Mouse (Mus musculus) thymus, adult 2 months (tissue): ENCODE measurements around the gene Syt3.

Experiments
- CTCF ChIP-seq: fragments of 200-500 bp; IDR thresholded peaks from 2 replicates; pipeline ENCODE4 v1.5.1; 2012; ENCODE audit warnings: mild to moderate bottlenecking, control low read depth, low read length, moderate library complexity, borderline replicate concordance; ENCODE audit not compliant: control insufficient read depth, poor library complexity, insufficient read depth; ENCODE audit errors: extremely low read depth
- POLR2A ChIP-seq: fragments of 200-500 bp; IDR thresholded peaks from 2 replicates; pipeline ENCODE4 v1.6.1; 2012; ENCODE audit warnings: mild to moderate bottlenecking, low read length, control low read depth, moderate library complexity; ENCODE audit not compliant: control insufficient read depth, poor library complexity, insufficient read depth; ENCODE audit errors: extremely low read depth

DNA sequence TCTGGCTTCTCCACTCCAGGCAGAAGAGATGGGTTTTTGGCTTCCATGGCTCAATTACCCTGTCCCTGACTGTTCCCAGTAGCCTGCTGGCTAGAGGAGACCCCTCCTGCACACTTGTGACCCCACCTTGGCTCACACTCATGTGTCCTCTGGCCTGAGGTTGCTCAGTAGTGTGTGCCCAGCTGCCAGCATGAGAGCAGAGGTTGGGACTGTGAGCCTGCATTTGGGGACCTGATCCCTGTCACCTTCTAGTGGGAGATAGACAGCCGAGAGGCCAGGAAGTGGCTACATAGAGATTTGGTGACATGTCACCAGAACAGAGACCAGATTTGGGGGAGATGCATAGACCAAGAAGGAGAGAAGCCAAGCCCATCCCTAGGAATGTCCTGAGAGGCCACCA lies 53.3 kb downstream of the Syt3 start:
- no peak for TF ChIP-seq CTCF
- TF ChIP-seq POLR2A = no peak
